Mouse (Mus musculus) forebrain, embryonic 16.5 days (tissue): ENCODE data around the gene Hmgcl. TPM values are rescaled to one million over a fixed set of nuclear protein-coding genes. Genes with fewer than 3 reads are reported as not detected.
A peak's percentile ranks its signal among the peaks of the same experiment; 100 is the strongest.

Source experiments
- ATAC-seq: fragments of 200-750 bp; cut with Nextera tagmentation; 2 replicates; pipeline ENCODE4 v1.8.0; 2017; ENCODE audit warnings: mild to moderate bottlenecking, moderate library complexity
- H3K27ac ChIP-seq: fragments of 300-500 bp; sonication (generic); 2 replicates; pipeline ENCODE4 v1.5.1; 2014; ENCODE audit warnings: low read length, control low read depth
- H3K27me3 ChIP-seq: fragments of 300-500 bp; sonication (generic); replicated peaks from 2 replicates; pipeline ENCODE4 v1.6.1; 2014; ENCODE audit warnings: low read length; ENCODE audit not compliant: control insufficient read depth, insufficient read depth
- H3K36me3 ChIP-seq: fragments of 300-500 bp; sonication (generic); 2 replicates; pipeline ENCODE4 v1.6.1; 2014; ENCODE audit not compliant: control insufficient read depth, insufficient read depth
- H3K4me1 ChIP-seq: fragments of 300-500 bp; sonication (generic); replicated peaks from 2 replicates; pipeline ENCODE4 v1.6.1; 2014; ENCODE audit warnings: low read length; ENCODE audit not compliant: control insufficient read depth, insufficient read depth
- H3K4me2 ChIP-seq: fragments of 300-500 bp; sonication (generic); 2 replicates; pipeline ENCODE4 v1.6.1; 2014; ENCODE audit warnings: mild to moderate bottlenecking, low read length, control low read depth
- H3K4me3 ChIP-seq: fragments of 300-500 bp; sonication (generic); replicated peaks from 2 replicates; pipeline ENCODE4 v1.5.1; 2014; ENCODE audit warnings: mild to moderate bottlenecking, low read length, control low read depth
- H3K9ac ChIP-seq: fragments of 300-500 bp; sonication (generic); replicated peaks from 2 replicates; pipeline ENCODE4 v1.6.1; 2014; ENCODE audit warnings: low read depth, low read length, control low read depth
- H3K9me3 ChIP-seq: fragments of 300-500 bp; sonication (generic); 2 replicates; pipeline ENCODE4 v1.6.1; 2016; ENCODE audit warnings: low read length; ENCODE audit not compliant: control insufficient read depth
- WGBS: fragments of 180-500 bp; shearing (Covaris S2); extraction: QIAGEN DNeasy Blood & Tissue Kit; methylation state at CpG from one replicate; pipeline ENCODE4 v1.1.7; 2014; 5-methylcytosine and 5-hydroxymethylcytosine counted together
- polyA plus RNA-seq: library from polyadenylated mRNA; unstranded; fragments of >200 nt; fragmentation: Nextera tagmentation; extraction: Ambion mirVana; gene quantifications from 2 replicates; pipeline ENCODE4 v1.2.1, GENCODE M21; 2015

Gene Hmgcl
- polyA plus RNA-seq, 1 experiment from 2014 or later, result 67.9 TPM

DNA sequence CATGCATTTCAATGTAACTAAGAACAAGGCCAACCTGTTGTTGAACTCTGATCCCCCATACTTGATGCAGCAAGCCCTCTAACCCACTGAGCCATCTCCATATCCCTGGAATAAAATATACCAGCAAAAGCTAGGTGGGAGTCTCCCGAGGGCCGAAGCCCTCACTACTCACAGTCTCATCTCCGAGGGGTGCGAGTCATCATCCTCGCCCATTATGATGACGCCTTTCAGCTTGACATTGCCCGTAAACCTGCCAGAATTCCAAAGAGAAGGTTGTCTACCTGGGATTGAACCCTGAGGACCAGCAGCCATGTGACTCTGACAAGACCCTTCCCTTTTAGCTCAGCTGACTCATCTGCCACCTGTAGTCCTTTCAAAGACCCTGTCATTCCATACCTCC, 39.5 kb downstream of the Hmgcl start:
- peak overlapping the region; percentile 85; the same call in 1 of the 2 replicates for H3K4me3 ChIP-seq
- peaks cover 6% of the 10 kb centered on the region for H3K36me3 ChIP-seq
- H3K9ac ChIP-seq, result no peak overlapping the region; the same call in 1 of the 2 replicates
- H3K9me3 ChIP-seq, result no peaks in the 10 kb centered on the region
- peak overlapping the region; percentile 98 for H3K4me2 ChIP-seq
- no peak for ATAC-seq
- WGBS, result 87% methylated on average over 7 of the region's 7 CpGs
- peaks cover 16% of the 10 kb centered on the region for H3K4me1 ChIP-seq
- H3K27ac ChIP-seq, result no peak overlapping the region
- H3K27me3 ChIP-seq, result no peaks in the 10 kb centered on the region

DNA sequence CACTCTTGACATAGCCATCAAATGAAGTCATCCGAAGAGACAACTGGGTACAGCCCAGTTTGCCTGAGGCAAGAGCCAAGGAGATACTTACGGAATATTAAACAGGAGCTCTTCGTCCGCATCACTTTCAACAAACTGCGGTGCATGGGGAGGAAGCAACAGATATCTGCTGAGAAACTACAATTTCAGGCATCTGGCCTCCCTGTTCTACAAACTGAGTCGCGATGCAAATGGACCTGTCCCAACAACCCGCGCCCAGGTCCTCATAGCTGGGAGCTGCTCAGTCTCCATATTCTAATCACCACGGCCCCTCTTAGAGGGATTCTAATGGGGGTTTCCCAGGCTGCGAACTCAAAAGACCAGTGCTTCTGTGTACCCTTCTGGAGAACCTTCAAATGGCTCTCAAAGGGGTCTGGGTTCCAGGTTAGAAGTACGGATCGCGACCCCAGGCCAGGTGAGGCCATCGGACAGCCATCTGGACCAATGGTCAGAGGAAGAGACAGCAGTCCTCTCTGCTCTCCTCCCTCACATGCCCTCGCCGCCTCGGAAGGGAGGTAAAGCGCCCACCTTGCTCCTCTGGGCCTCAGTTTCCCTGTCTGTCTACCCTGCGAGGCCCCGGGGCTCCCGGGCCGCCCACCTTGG, 40.2 kb downstream of the Hmgcl start:
- H3K27me3 ChIP-seq, result no peaks in the 10 kb centered on the region
- H3K9ac ChIP-seq, result peak overlapping the region; percentile 82
- WGBS, result 7% methylated on average over 23 of the region's 23 CpGs
- no peaks in the 10 kb centered on the region for H3K9me3 ChIP-seq
- peak overlapping the region; percentile 38; the same call in 1 of the 2 replicates for H3K27ac ChIP-seq
- peaks cover 16% of the 10 kb centered on the region for H3K4me1 ChIP-seq
- H3K36me3 ChIP-seq, result peaks cover 6% of the 10 kb centered on the region
- peak overlapping the region; percentile 85 for H3K4me3 ChIP-seq
- peak overlapping the region; percentile 98 for H3K4me2 ChIP-seq
- ATAC-seq, result no peak

DNA sequence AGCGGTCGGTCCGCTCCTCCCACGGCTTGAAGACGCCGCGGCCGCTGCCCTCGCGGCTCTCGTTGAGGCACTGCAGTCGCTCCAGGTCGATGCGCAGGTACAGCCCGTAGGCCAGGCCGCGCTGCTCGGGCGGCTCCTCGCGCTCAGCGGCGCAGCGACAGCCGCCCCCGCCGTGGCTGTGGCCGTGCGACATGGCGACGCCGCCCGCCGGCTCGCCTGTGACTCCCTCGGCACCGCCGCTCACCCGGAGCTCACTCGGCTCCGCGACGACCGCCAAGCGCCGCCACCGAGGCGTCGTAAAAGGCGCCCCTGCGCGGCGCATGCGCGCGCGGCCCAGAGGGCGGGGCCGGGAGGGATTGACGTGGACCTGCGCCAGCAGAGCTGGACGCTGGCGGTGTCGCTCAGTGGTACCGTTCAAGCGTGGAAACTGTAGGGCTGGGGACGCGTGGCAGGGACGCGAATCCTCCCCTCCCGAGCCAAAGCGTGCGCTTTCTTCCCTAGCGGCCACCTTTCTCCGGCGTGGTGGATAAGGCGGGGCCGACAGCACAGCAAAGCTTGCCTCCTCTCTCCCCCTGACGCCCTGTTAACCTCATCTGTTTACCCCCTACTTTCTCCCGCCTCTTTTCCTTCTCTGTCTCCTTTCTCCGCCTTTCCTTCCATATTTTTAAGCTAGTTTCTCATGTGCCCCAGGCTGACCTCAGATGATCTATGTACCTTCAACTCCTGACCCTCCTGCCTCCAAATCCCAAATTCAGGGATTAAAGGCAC, 40.9 kb downstream of the Hmgcl start, which contains the start of gene Pithd1:
TSS of gene Pithd1 (minus strand) at position 322 of the 768 bp plus-strand sequence.
- H3K36me3 ChIP-seq, result peaks cover 6% of the 10 kb centered on the region
- no peaks in the 10 kb centered on the region for H3K27me3 ChIP-seq
- ATAC-seq, result peak; percentile 91
- WGBS, result under 1% methylated on average over 80 of the region's 81 CpGs
- H3K27ac ChIP-seq, result peak within 1 kb of the TSS; percentile 84
- H3K9me3 ChIP-seq, result no peaks in the 10 kb centered on the region
- H3K4me1 ChIP-seq, result peaks cover 16% of the 10 kb centered on the region
- H3K9ac ChIP-seq, result peak within 1 kb of the TSS; percentile 82
- peak within 1 kb of the TSS; percentile 98 for H3K4me2 ChIP-seq
- H3K4me3 ChIP-seq, result peak within 1 kb of the TSS; percentile 85

DNA sequence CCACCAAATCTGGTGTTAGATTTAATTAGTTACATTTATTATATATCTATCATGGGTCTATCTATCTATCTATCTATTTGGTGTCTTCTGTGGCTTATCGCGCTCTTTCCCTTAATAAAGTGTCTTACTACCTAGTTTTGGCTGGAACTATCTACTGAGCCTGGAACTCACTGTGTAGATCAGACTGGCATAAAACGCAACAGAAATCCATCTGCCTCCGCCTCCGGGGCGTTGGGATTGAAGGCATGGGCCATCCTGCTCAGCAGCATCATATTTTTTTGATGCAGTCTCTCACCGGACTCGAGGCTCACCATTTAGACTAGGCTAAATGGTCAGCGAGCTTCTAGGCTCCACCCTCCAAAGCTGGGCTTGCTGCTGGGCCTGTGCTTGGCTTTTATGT, 41.5 kb downstream of the Hmgcl start:
- no peak for ATAC-seq

DNA sequence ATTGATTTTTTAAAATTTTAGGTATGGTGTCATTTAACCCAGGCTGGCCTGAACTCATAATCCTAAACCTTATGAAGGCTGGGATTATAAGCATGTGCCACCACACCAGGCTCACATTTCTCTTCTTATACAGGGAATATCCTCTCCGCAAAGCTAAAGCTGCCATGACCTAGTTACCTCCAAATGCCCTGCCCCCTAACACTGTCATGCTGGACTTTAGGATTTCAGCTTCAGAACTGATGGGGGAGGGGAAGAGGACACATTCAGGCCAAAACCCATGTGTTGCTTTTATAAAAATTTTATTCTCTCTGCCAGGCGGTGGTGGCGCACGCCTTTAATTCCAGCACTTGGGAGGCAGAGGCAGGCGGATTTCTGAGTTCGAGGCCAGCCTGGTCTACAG, 47.7 kb downstream of the Hmgcl start:
- WGBS, result 95% methylated on average over 6 of the region's 6 CpGs
- H3K36me3 ChIP-seq, result no peaks in the 10 kb centered on the region
- H3K4me3 ChIP-seq, result no peak overlapping the region
- no peaks in the 10 kb centered on the region for H3K4me1 ChIP-seq
- H3K4me2 ChIP-seq, result no peak overlapping the region
- no peaks in the 10 kb centered on the region for H3K27me3 ChIP-seq
- H3K9ac ChIP-seq, result no peak overlapping the region
- no peak for ATAC-seq
- H3K9me3 ChIP-seq, result peaks cover 5% of the 10 kb centered on the region
- no peak overlapping the region for H3K27ac ChIP-seq

More for the DNA sequence above, 41.5 kb downstream of the Hmgcl start:
- Histone ChIP-seq H3K36me3 (peaks cover 6% of the 10 kb centered on the region), H3K27me3 (no peaks in the 10 kb centered on the region), H3K4me1 (peaks cover 16% of the 10 kb centered on the region), H3K9me3 (no peaks in the 10 kb centered on the region), H3K4me3 (peak overlapping the region; percentile 85), H3K9ac (peak overlapping the region; percentile 82), H3K4me2 (peak overlapping the region; percentile 98), H3K27ac (peak overlapping the region; percentile 84)
- 65% methylated on average over 9 of the region's 9 CpGs for WGBS

DNA sequence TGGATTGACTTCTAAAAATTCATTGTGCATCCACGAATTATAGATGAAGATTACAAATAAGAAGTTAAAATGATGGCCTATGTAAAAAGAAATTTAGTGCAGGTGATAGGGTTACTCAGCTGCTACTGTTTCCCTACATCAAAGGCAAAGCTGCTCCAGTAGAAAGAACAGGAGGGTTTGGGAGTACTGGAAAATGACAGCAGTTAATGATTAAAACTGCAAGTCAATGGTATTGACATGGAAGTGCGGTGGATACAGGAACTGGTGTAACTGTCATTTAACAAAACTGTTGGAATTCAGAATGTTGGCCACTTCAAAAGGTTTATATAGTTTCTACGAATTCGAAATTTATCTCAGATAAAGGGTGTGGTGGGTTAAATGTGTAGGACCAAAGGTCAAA, 48.9 kb downstream of the Hmgcl start:
- H3K4me2 ChIP-seq, result no peak overlapping the region
- 86% methylated on average over 4 of the region's 4 CpGs for WGBS
- no peak overlapping the region for H3K4me3 ChIP-seq
- H3K4me1 ChIP-seq, result no peaks in the 10 kb centered on the region
- no peak overlapping the region for H3K9ac ChIP-seq
- no peak overlapping the region for H3K27ac ChIP-seq
- peaks cover 5% of the 10 kb centered on the region for H3K9me3 ChIP-seq
- H3K36me3 ChIP-seq, result no peaks in the 10 kb centered on the region
- ATAC-seq, result no peak
- H3K27me3 ChIP-seq, result no peaks in the 10 kb centered on the region

DNA sequence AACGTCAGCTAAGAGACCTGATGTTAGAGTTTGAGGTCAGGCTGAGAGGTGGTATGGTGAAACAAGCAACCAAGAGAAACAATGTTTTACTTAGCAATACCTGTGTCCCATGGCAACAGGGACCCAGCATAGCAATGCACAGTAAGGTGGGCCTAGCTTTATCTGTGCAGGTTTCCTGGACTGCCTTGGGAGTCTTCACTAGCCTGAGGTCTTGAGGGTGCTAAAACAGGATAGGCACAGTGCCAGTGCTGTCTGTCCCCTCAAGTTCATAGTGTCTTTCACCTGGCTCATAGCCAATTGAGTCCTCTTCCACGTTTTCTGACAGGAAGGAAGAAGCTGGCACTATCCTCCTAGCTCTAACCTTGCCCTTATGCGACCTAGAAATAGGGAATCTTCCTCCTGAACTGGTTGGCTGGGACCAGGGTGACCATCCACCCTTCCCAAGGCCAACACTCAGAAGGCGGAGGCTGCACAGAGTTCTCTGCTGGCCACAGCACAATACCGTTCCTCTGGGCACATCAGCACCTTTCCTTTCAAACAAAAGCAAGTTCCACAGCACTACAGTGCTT, 57.9 kb downstream of the Hmgcl start:
- no peak overlapping the region for H3K27ac ChIP-seq
- no peaks in the 10 kb centered on the region for H3K27me3 ChIP-seq
- ATAC-seq, result no peak
- no peak overlapping the region for H3K4me2 ChIP-seq
- H3K9ac ChIP-seq, result no peak overlapping the region
- H3K9me3 ChIP-seq, result no peaks in the 10 kb centered on the region
- H3K4me3 ChIP-seq, result no peak overlapping the region
- peaks cover 48% of the 10 kb centered on the region for H3K36me3 ChIP-seq
- no peaks in the 10 kb centered on the region for H3K4me1 ChIP-seq
- 88% methylated on average over 5 of the region's 5 CpGs for WGBS

DNA sequence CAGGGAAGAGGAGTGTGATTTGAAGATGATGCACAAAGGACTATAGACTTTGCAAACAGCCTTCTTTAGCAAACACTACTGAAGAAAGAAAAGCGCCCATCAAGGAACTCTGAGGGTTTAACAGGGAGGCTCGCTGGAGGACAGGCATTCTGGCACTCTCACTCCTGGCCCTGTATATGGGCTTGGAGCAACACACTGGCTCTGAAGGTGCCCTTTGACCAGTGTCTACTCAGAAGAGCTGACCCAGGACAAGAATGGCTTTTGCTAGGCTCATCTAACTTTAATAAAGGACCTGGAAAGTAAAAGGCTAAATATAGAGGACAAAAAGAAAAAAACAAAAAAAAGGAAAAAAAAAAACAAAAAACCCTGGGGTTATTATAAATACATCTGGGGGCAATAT, 58.7 kb downstream of the Hmgcl start:
- Histone ChIP-seq H3K4me2 (no peak overlapping the region), H3K9me3 (no peaks in the 10 kb centered on the region), H3K27ac (no peak overlapping the region), H3K9ac (no peak overlapping the region), H3K4me3 (no peak overlapping the region), H3K4me1 (no peaks in the 10 kb centered on the region), H3K36me3 (peaks cover 55% of the 10 kb centered on the region), H3K27me3 (no peaks in the 10 kb centered on the region)
- WGBS, result 91% methylated on average over 2 of the region's 2 CpGs
- no peak for ATAC-seq

DNA sequence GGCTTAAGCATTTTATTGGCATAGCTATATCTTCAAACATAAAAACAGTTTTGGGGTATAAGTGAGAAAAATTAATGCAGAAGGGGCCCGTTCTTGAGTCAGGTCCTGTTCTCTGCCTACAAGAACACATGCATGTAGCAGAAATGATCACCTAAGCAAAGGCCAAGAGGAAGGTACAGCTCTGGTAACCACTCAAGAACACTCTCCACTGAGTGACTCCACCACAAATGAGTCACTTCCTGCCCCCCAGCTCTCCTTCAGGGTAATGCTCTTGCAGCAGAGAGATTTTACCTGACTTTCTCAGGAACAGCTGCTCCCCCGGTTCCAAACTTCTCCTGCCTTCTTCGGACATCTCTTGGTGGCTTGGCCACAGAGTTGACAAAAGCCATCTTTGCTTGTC, 60.6 kb downstream of the Hmgcl start:
- H3K9me3 ChIP-seq, result no peaks in the 10 kb centered on the region
- H3K36me3 ChIP-seq, result peaks cover 71% of the 10 kb centered on the region
- H3K4me1 ChIP-seq, result no peaks in the 10 kb centered on the region
- ATAC-seq, result no peak
- H3K9ac ChIP-seq, result no peak overlapping the region
- H3K27ac ChIP-seq, result no peak overlapping the region
- H3K27me3 ChIP-seq, result no peaks in the 10 kb centered on the region
- 98% methylated on average over 3 of the region's 3 CpGs for WGBS
- H3K4me3 ChIP-seq, result no peak overlapping the region
- no peak overlapping the region for H3K4me2 ChIP-seq
